Mouse (Mus musculus) CH12.LX (cell line): Measurements from ENCODE around the gene Esd. TPM values are rescaled to one million over a fixed set of nuclear protein-coding genes. Genes with fewer than 3 reads are reported as not detected.

Source experiments
- DNase-seq: peaks from one replicate; pipeline ENCODE4 v3.0.0-alpha.2; 2013; ENCODE audit errors: extremely low read depth
- H3K27ac ChIP-seq: 2 replicates; pipeline ENCODE4 v1.5.1; 2012; ENCODE audit warnings: low read depth, mild to moderate bottlenecking, control low read depth, moderate library complexity; ENCODE audit not compliant: insufficient read depth
- H3K27me3 ChIP-seq: replicated peaks from 2 replicates; pipeline ENCODE3; 2012; ENCODE audit warnings: inconsistent platforms
- H3K36me3 ChIP-seq, 2 experiments: replicated peaks in 1 of 2; 2 replicates each; pipeline versions ENCODE3 to v1.6.1; 2012; ENCODE audit warnings: inconsistent platforms in 1 of 2, low read length in 1 of 2, mild to moderate bottlenecking in 1 of 2, mixed read lengths in 1 of 2, moderate library complexity in 1 of 2; ENCODE audit not compliant: control insufficient read depth in 1 of 2, insufficient read depth in 1 of 2
- H3K4me1 ChIP-seq, 2 experiments: 2 replicates each; pipeline ENCODE4 v1.6.1; 2012; ENCODE audit warnings: inconsistent platforms in 1 of 2, moderate library complexity in 1 of 2; ENCODE audit not compliant: insufficient read depth in 2 of 2, control insufficient read depth in 1 of 2
- H3K4me2 ChIP-seq: 2 replicates; pipeline ENCODE4 v1.6.1; 2012; ENCODE audit warnings: low read depth, mild to moderate bottlenecking, control low read depth; ENCODE audit not compliant: poor library complexity, insufficient read depth, severe bottlenecking
- H3K4me3 ChIP-seq, 3 experiments: fragments of 150-350 bp in 1 of 3; sonication (generic) in 1 of 3; replicated peaks in 1 of 3; 2 replicates each; pipeline versions ENCODE3 to v1.5.1; 2011 to 2012; ENCODE audit warnings: low read depth in 2 of 3, low read length in 2 of 3, mild to moderate bottlenecking in 2 of 3, moderate library complexity in 2 of 3, control low read depth in 1 of 3, improper control_type of control experiment in 1 of 3, inconsistent platforms in 1 of 3, mixed read lengths in 1 of 3; ENCODE audit not compliant: poor library complexity in 1 of 3
- H3K79me2 ChIP-seq: replicated peaks from 2 replicates; pipeline ENCODE4 v1.6.1; 2012; ENCODE audit warnings: mild to moderate bottlenecking, moderate library complexity; ENCODE audit not compliant: control insufficient read depth, poor library complexity, insufficient read depth, severe bottlenecking; ENCODE audit errors: extremely low read depth
- H3K9ac ChIP-seq: 2 replicates; pipeline ENCODE4 v1.6.1; 2012; ENCODE audit warnings: low read depth, mild to moderate bottlenecking, control low read depth, moderate library complexity; ENCODE audit not compliant: insufficient read depth
- H3K9me3 ChIP-seq: replicated peaks from 2 replicates; pipeline ENCODE3; 2012; ENCODE audit warnings: low read length, inconsistent platforms, mixed read lengths
- BHLHE40 ChIP-seq: IDR thresholded peaks from 2 replicates; pipeline ENCODE4 v1.6.1; 2011; ENCODE audit warnings: mild to moderate bottlenecking, low read depth, low read length, improper control_type of control experiment
- CHD2 ChIP-seq: IDR thresholded peaks from 2 replicates; pipeline ENCODE4 v1.6.1; 2011; ENCODE audit warnings: low read length, improper control_type of control experiment
- CTCF ChIP-seq, 2 experiments: IDR thresholded peaks in 1 of 2; conservative IDR thresholded peaks in 1 of 2; 2 replicates each; pipeline ENCODE4 v1.5.1; 2011 to 2012; ENCODE audit warnings: low read depth in 2 of 2, low read length in 2 of 2, improper control_type of control experiment in 1 of 2, inconsistent platforms in 1 of 2, mild to moderate bottlenecking in 1 of 2, moderate library complexity in 1 of 2
- E2F4 ChIP-seq: IDR thresholded peaks from 2 replicates; pipeline ENCODE4 v1.6.1; 2011; ENCODE audit warnings: low read depth, low read length, improper control_type of control experiment; ENCODE audit not compliant: insufficient replicate concordance
- ELF1 ChIP-seq: IDR thresholded peaks from 2 replicates; pipeline ENCODE4 v1.6.1; 2014; ENCODE audit warnings: low read depth, mild to moderate bottlenecking, inconsistent platforms, low read length, improper control_type of control experiment
- GABPA ChIP-seq: IDR thresholded peaks from 2 replicates; pipeline ENCODE4 v1.6.1; 2012; ENCODE audit warnings: low read depth, low read length, improper control_type of control experiment, inconsistent platforms; ENCODE audit not compliant: insufficient replicate concordance
- IRF4 ChIP-seq: IDR thresholded peaks from 2 replicates; pipeline ENCODE4 v1.6.1; 2014; ENCODE audit warnings: low read depth, mild to moderate bottlenecking, inconsistent platforms, low read length, improper control_type of control experiment
- JUND ChIP-seq: conservative IDR thresholded peaks from 2 replicates; pipeline ENCODE4 v1.6.1; 2011; ENCODE audit warnings: low read depth, low read length, improper control_type of control experiment
- MAX ChIP-seq: IDR thresholded peaks from 2 replicates; pipeline ENCODE4 v1.6.1; 2011; ENCODE audit warnings: low read length, improper control_type of control experiment
- MEF2A ChIP-seq: IDR thresholded peaks from 2 replicates; pipeline ENCODE4 v1.6.1; 2014; ENCODE audit warnings: low read depth, mild to moderate bottlenecking, inconsistent platforms, low read length, improper control_type of control experiment, borderline replicate concordance
- MXI1 ChIP-seq: IDR thresholded peaks from 2 replicates; pipeline ENCODE4 v1.6.1; 2011; ENCODE audit warnings: mild to moderate bottlenecking, low read depth, low read length, improper control_type of control experiment
- MYC ChIP-seq: IDR thresholded peaks from 2 replicates; pipeline ENCODE4 v1.6.1; 2011; ENCODE audit warnings: low read depth, mild to moderate bottlenecking, improper control_type of control experiment, low read length
- NELFE ChIP-seq: IDR thresholded peaks from 2 replicates; pipeline ENCODE4 v1.6.1; 2011; ENCODE audit warnings: low read depth, low read length, improper control_type of control experiment
- NRF1 ChIP-seq: IDR thresholded peaks from 2 replicates; pipeline ENCODE4 v1.6.1; 2014; ENCODE audit warnings: low read depth, mild to moderate bottlenecking, inconsistent platforms, low read length, improper control_type of control experiment, moderate library complexity
- POLR2AphosphoS2 ChIP-seq: IDR thresholded peaks from 2 replicates; pipeline ENCODE4 v1.6.1; 2011; ENCODE audit warnings: low read depth, low read length, improper control_type of control experiment
- RAD21 ChIP-seq: IDR thresholded peaks from 2 replicates; pipeline ENCODE4 v1.6.1; 2011; ENCODE audit warnings: low read depth, mild to moderate bottlenecking, low read length, improper control_type of control experiment, moderate library complexity
- RCOR1 ChIP-seq: conservative IDR thresholded peaks from 2 replicates; pipeline ENCODE4 v1.6.1; 2012; ENCODE audit warnings: low read depth, mild to moderate bottlenecking, inconsistent platforms, low read length, improper control_type of control experiment
- SIN3A ChIP-seq: IDR thresholded peaks from 2 replicates; pipeline ENCODE4 v1.6.1; 2012; ENCODE audit warnings: low read length, improper control_type of control experiment, inconsistent platforms
- SMC3 ChIP-seq: IDR thresholded peaks from 2 replicates; pipeline ENCODE4 v1.6.1; 2011; ENCODE audit warnings: low read depth, low read length, improper control_type of control experiment
- USF2 ChIP-seq: conservative IDR thresholded peaks from 2 replicates; pipeline ENCODE4 v1.6.1; 2011; ENCODE audit warnings: low read depth, low read length, improper control_type of control experiment
- ZC3H11A ChIP-seq: IDR thresholded peaks from 2 replicates; pipeline ENCODE4 v1.6.1; 2012; ENCODE audit warnings: low read depth, mild to moderate bottlenecking, inconsistent platforms, low read length, improper control_type of control experiment
- ZKSCAN1 ChIP-seq: IDR thresholded peaks from 2 replicates; pipeline ENCODE4 v1.6.1; 2012; ENCODE audit warnings: low read depth, inconsistent platforms, low read length, improper control_type of control experiment, borderline replicate concordance
- ZMIZ1 ChIP-seq: IDR thresholded peaks from 2 replicates; pipeline ENCODE4 v1.6.1; 2012; ENCODE audit warnings: low read depth, mild to moderate bottlenecking, inconsistent platforms, low read length, improper control_type of control experiment
- dilution Hi-C: fragments of 300-500 bp; cut with MboI; formaldehyde crosslinking; loops from 2 replicates; pipeline ENCODE4 v1.14.3; 2020; ENCODE audit warnings: low sequenced_read_pairs; ENCODE audit not compliant: extremely low pct_unique_long_range_greater_than_20kb, extremely low pct_ligation_motif_present
- in situ Hi-C: fragments of 300-500 bp; cut with MboI; formaldehyde crosslinking; loops from 3 replicates; pipeline ENCODE4 v1.14.3; 2019; ENCODE audit warnings: low sequenced_read_pairs, low pct_ligation_motif_present, low pct_unique_long_range_greater_than_20kb, mixed read lengths
- polyA plus RNA-seq: library from polyadenylated mRNA; unstranded; fragments of >175 nt; gene quantifications from 2 replicates; pipeline ENCODE4 v1.2.1, GENCODE M21; 2012; ENCODE audit warnings: low read depth; ENCODE audit not compliant: insufficient read length
- total RNA-seq, 2 experiments: library from RNA; depleted of rRNA; stranded (reverse); fragments of 300-350 nt in 1 of 2; fragments of >200 nt in 1 of 2; gene quantifications; 2 replicates each; pipeline ENCODE4 v1.2.3; 2012 to 2014

Gene Esd
- total and polyA plus RNA-seq, 3 experiments: 206 to 434 (median 302) TPM

- no peak overlapping the region for H3K4me2 ChIP-seq
- H3K79me2 ChIP-seq: peaks cover 21% of the 10 kb centered on the region
- H3K9me3 ChIP-seq: no peaks in the 10 kb centered on the region
- no peak overlapping the region for H3K27ac ChIP-seq
- H3K27me3 ChIP-seq: no peaks in the 10 kb centered on the region
- peaks cover 5 to 23% of the 10 kb centered on the region in 2 experiments for H3K4me1 ChIP-seq
- TF ChIP-seq ELF1 (no peak), MXI1 (no peak), MYC (no peak), BHLHE40 (no peak), RAD21 (no peak), MAX (no peak), CHD2 (no peak), E2F4 (no peak), SIN3A (no peak), USF2 (no peak), RCOR1 (no peak), ZKSCAN1 (no peak), GABPA (no peak), ZMIZ1 (no peak), JUND (no peak), CTCF (conservative IDR thresholded peaks at IDR 0.05 in 1 of 2, IDR thresholded peaks at IDR 0.05 in 1 of 2; ENCODE audit: low read depth in 2 of 2, low read length in 2 of 2) (no peak), MEF2A (no peak)
- in situ Hi-C loops: no loop called here
- H3K4me3 ChIP-seq: no peak overlapping the region
- dilution Hi-C loops: no loop called here
- no peak overlapping the region for H3K9ac ChIP-seq
- peaks cover 48 to 69% of the 10 kb centered on the region in 2 experiments for H3K36me3 ChIP-seq
- DNase-seq: no peak
These were observed 4.8 kb downstream of the Esd start for GRCm38 (mm10) chr14:74736850-74737249.

- peak; percentile 81 for DNase-seq
- Histone ChIP-seq H3K36me3 (peaks cover 17 to 67% of the 10 kb centered on the region in 2 experiments), H3K27ac (no peak overlapping the region), H3K4me2 (no peak overlapping the region), H3K4me3 (no peak overlapping the region), H3K9ac (no peak overlapping the region), H3K79me2 (no peaks in the 10 kb centered on the region), H3K9me3 (no peaks in the 10 kb centered on the region)
- in situ Hi-C loops: no loop called here
- TF ChIP-seq POLR2AphosphoS2: no peak
- 0 out of 2 replicates have a peak, but pooled peaks have one; percentile 36 for TF ChIP-seq NRF1
- peak; percentile 97 for TF ChIP-seq SMC3
- peak; percentile 70 for TF ChIP-seq RAD21
- peak; percentile 36; the same call in 1 of the 2 replicates for TF ChIP-seq NELFE
- TF ChIP-seq USF2: no peak
- peak; percentile 16; the same call in 1 of the 2 replicates for TF ChIP-seq MEF2A
- no peak for TF ChIP-seq MAX
- TF ChIP-seq IRF4: peak; percentile 32; the same call in 1 of the 2 replicates
- TF ChIP-seq CTCF (conservative IDR thresholded peaks at IDR 0.05 in 1 of 2, IDR thresholded peaks at IDR 0.05 in 1 of 2; ENCODE audit: low read depth in 2 of 2, low read length in 2 of 2): peak; percentile 89 to 99
- peak; percentile 66 for TF ChIP-seq ELF1
- peak; percentile 89 for TF ChIP-seq ZC3H11A
- TF ChIP-seq, all 38 proteins: peak for 9
- H3K27me3 ChIP-seq: no peaks in the 10 kb centered on the region
- H3K4me1 ChIP-seq: peaks cover 0 to 3% of the 10 kb centered on the region in 2 experiments; a peak in 1 of 4 replicates
- dilution Hi-C loops: no loop called here
These were observed 32.3 kb downstream of the Esd start for GRCm38 (mm10) chr14:74764191-74764918.
